Mouse (Mus musculus) embryonic fibroblast, embryonic 13.5 days (primary cell): ENCODE measurements at regions not wholly inside any gene's neighbourhood (a gene's known extent, or its start where the extent isn't known, plus 50 kb on each side); places are given as distances from the start of the nearest gene placed in this dataset.

Experiments used
- CTCF ChIP-seq: IDR thresholded peaks from 2 replicates; pipeline ENCODE4 v1.5.1; 2011; ENCODE audit warnings: mild to moderate bottlenecking, control low read depth, low read length, moderate library complexity, borderline replicate concordance; ENCODE audit not compliant: insufficient read depth
- POLR2A ChIP-seq: IDR thresholded peaks from 2 replicates; pipeline ENCODE4 v1.6.1; 2011; ENCODE audit warnings: low read depth, mild to moderate bottlenecking, control low read depth, low read length, moderate library complexity

- no peak for TF ChIP-seq POLR2A
- TF ChIP-seq CTCF: no peak
These were observed 147.6 kb downstream of the Plk2 start for GRCm38 (mm10) chr13:110542303-110543065.
